Mouse (Mus musculus): ENCODE data around the gene Gm527.

Gene Gm527

GRCm38 (mm10) chr12:64917578-64918471 lies at the start of gene Gm527:
Gm527 (plus strand) TSS chr12:64917906.
- peak; percentile 87 to 95 for DNase-seq (ENCODE audit: low spot score in 2 of 2)

GRCm38 (mm10) chr12:64871103-64871502 lies 46.6 kb upstream of the Gm527 start:
- DNase-seq (ENCODE audit: low spot score in 2 of 2): no peak

DNA sequence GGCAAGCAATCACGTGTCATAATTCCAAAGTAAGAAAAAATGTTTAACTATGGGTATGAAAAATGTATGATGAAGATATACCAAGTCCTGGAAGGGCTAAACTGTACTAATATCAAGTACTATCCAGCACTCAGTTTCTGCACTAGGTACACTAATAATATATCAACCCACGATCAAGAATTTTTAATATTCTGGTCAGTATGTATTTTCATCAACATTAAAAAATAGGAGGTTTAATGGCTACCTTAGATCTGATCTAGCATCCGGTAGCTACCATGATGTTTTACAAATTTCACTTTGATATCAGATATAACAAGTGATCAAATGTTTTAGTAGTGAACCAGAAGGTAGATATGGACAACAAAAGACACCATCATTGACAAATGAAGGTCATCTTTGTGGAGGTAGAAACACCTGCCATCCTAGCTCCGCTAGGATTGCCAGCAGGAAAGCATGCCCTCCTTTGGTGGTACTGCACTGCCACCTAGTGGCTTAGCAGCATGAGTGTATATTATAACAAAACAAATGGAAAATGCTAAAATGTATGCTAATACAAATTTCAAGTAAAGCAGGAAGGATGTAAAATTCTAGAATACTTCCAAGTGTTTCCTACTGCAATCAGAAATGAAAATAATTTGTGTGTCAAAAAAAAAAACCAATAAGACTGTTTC lies 20.5 kb upstream of the Gm527 start:
- DNase-seq (ENCODE audit: low spot score in 2 of 2): peak; percentile 13 to 23

DNA sequence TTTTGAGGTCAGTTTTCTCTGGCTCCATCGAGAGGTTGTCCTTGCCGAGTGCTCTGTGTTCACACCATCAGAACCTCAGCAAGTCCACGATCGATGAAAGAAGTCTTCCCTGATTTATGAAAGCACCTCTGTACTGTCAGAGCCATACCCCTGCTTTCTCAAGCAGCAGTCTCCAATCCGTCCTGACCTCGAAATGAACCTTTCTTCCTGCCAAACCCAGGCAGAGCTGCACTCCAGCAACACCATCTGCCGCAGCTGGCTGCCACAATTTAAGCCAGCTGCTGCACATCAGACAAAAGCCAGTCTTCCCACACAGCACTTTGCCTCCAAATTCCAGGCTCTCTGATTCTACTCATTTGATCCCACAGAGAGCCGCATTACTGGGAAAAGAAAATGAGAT lies 15.2 kb upstream of the Gm527 start:
- DNase-seq (ENCODE audit: low spot score in 2 of 2): peak; percentile 28 to 53

GRCm38 (mm10) chr12:64903186-64903585 lies 14.5 kb upstream of the Gm527 start:
- no peak for DNase-seq (ENCODE audit: low spot score in 2 of 2)

DNA sequence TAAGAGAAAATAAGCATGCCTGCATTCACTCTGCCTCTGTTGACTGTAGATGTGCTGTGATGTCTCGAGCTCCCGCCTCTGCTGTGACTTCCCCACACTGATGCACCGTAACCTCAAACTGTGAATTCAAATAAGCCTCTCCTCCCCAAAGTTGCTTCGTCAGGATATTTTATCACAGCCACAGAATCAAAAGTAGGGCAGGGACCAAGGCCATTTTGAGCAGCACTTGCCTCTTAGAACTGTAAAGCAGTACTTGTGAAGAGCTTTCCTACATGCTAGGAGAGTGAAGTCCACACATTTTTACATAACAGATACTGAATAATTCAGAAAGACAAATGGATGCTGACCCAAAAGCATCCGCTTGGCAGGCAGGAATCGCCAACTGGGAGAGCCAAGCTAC lies 4.7 kb upstream of the Gm527 start:
- no peak for DNase-seq (ENCODE audit: low spot score in 2 of 2)

- DNase-seq (ENCODE audit: low spot score in 2 of 2): no peak
Measured at GRCm38 (mm10) chr12:64916735-64917134, 971 bp upstream of the Gm527 start.

GRCm38 (mm10) chr12:64937493-64937892 lies 19.8 kb downstream of the Gm527 start:
- no peak for DNase-seq (ENCODE audit: low spot score in 2 of 2)

- DNase-seq (ENCODE audit: low spot score in 2 of 2): no peak
Measured at GRCm38 (mm10) chr12:64964560-64964959, 46.9 kb downstream of the Gm527 start.

- peak; percentile 99 for DNase-seq (ENCODE audit: low spot score in 2 of 2)
Measured at GRCm38 (mm10) chr12:64965124-64966026, 47.7 kb downstream of the Gm527 start, which contains the start of the genes Klhl28 and Togaram1. Klhl28 (minus strand) TSS chr12:64965534. Togaram1 (plus strand) TSS chr12:64965804.

DNA sequence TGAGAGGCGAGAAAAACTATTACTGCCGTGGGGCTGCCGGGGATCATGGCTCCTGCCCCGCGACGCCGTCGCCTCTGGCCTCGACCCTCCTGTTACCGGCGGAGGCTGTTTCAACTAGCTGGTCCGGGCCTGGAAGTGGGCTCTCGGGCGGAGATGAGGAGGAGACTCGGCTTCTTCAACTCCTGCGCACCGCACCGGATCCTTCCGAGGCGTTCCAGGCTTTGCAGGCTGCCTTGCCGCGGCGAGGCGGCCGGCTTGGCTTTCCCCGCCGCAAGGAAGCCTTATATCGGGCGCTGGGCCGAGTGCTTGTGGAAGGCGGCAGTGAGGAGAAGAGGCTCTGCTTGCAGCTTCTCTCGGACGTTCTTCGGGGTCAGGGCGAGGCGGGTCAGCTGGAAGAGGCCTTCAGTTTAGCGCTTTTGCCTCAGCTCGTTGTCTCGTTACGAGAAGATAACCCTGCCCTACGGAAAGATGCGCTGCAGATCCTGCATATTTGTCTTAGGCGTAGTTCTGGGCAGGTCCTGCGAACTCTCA lies 48.5 kb downstream of the Gm527 start:
- DNase-seq (ENCODE audit: low spot score in 2 of 2): peak; percentile 35 to 36

DNA sequence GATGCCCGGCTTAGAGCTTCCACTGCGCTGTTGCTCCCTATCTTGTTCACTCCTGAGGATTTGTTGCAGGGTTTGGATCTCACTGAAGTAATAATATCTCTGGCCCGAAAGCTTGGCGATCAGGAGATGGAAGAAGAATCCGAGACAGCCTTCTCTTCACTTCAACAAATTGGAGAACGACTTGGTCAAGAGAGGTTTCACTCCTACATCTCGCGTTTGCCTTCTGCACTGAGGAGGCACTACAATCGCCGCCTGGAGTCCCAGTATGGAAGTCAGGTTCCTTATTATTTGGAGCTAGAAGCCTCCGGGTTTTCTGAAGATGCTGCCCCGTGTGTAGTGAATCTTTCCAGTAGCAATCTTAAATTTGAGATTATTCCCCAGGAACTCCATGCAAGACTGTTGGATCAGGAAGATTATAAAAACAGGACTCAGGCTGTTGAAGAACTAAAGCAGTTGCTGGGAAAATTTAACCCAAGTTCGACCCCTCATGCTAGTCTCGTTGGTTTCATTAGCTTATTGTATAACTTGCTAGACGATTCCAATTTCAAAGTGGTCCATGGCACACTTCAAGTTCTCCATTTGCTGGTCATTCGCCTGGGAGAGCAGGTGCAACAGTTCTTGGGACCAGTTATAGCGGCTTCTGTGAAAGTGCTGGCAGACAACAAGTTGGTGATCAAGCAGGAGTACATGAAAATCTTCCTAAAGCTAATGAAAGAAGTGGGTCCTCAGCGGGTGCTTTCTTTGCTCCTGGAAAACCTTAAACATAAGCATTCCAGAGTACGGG lies 49.1 kb downstream of the Gm527 start:
- DNase-seq (ENCODE audit: low spot score in 2 of 2): no peak

DNA sequence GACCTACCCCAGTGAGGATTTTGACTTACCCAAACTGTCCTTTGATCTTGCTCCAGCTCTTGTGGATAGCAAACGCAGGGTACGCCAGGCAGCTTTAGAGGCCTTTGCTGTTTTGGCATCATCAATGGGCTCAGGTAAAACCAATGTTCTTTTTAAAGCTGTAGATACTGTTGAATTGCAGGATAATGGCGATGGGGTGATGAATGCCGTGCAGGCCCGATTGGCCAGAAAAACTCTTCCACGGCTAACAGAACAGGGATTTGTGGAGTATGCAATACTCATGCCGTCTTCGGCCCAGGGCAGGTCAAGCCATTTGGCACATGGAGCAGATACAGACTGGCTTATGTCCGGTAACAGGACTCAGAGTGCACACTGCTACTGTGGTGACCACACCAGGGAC lies 49.8 kb downstream of the Gm527 start:
- no peak for DNase-seq (ENCODE audit: low spot score in 2 of 2)

DNA sequence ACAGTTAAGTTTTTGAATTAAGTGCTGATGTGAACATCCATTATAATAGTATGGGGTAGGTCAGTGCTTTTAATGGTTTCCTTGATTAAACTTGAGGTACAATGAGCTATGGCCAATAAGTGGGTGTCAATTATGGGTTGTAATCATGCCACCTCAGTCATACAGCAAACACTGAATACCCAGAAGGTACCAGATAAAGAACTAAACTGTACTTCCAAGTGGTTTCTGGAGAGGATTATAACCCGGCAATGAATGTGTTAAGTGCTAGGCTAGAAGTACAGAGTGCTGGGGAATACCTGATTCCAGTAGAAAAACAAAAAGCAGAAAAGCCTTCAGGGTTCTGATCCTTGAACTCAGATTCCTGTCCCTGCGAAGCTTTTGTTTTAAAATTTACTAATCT lies 50.4 kb downstream of the Gm527 start:
- no peak for DNase-seq (ENCODE audit: low spot score in 2 of 2)

DNA sequence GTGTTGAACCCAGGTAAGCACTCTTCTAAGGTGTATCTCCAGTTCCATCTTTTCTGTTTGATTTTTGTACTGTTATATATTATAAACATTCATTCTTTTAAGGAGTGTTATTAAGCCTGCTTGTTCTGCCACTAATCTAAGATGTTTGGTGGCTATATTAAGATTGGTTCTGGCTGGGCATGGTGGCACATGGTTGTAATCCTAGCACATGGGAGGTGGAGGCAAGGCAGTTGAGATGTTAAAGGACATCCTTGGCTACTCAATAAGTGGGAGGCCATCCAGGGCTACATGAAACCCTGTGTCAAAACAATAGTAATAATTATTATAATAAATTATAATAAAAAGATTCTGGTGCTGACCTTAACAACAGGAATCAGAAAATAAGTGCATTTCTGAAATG lies 53.7 kb downstream of the Gm527 start:
- DNase-seq (ENCODE audit: low spot score in 2 of 2): no peak

- DNase-seq (ENCODE audit: low spot score in 2 of 2): no peak
Measured at GRCm38 (mm10) chr12:64972063-64972462, 54.4 kb downstream of the Gm527 start.
